Mouse (Mus musculus) heart, embryonic 12.5 days (tissue): ENCODE results near the gene Ung. TPM values are rescaled to one million over a fixed set of nuclear protein-coding genes. Genes with fewer than 3 reads are reported as not detected.

ENCODE experiments used
- ATAC-seq: fragments of 200-750 bp; cut with Nextera tagmentation; 2 replicates; pipeline ENCODE4 v1.8.0; 2017; ENCODE audit warnings: moderate TSS enrichment, moderate library complexity; ENCODE audit not compliant: insufficient number of reproducible peaks, low FRiP score
- H3K27ac ChIP-seq: fragments of 300-500 bp; sonication (generic); 2 replicates; pipeline ENCODE4 v1.5.1; 2016; ENCODE audit warnings: mild to moderate bottlenecking, moderate library complexity; ENCODE audit not compliant: poor library complexity, severe bottlenecking
- H3K27me3 ChIP-seq: fragments of 300-500 bp; sonication (generic); replicated peaks from 2 replicates; pipeline ENCODE4 v1.6.1; 2016; ENCODE audit warnings: mild to moderate bottlenecking, moderate library complexity
- H3K36me3 ChIP-seq: fragments of 300-500 bp; sonication (generic); 2 replicates; pipeline ENCODE4 v1.6.1; 2016; ENCODE audit warnings: mild to moderate bottlenecking, moderate library complexity
- H3K4me1 ChIP-seq: fragments of 300-500 bp; sonication (generic); replicated peaks from 2 replicates; pipeline ENCODE4 v1.6.1; 2016; ENCODE audit warnings: mild to moderate bottlenecking
- H3K4me2 ChIP-seq: fragments of 300-500 bp; sonication (generic); 2 replicates; pipeline ENCODE4 v1.6.1; 2016; ENCODE audit warnings: mild to moderate bottlenecking, moderate library complexity
- H3K4me3 ChIP-seq: fragments of 300-500 bp; sonication (generic); 2 replicates; pipeline ENCODE4 v1.5.1; 2016; ENCODE audit warnings: mild to moderate bottlenecking
- H3K9ac ChIP-seq: fragments of 300-500 bp; sonication (generic); 2 replicates; pipeline ENCODE4 v1.6.1; 2016; ENCODE audit warnings: mild to moderate bottlenecking, moderate library complexity
- H3K9me3 ChIP-seq: fragments of 300-500 bp; sonication (generic); replicated peaks from 2 replicates; pipeline ENCODE4 v1.6.1; 2016; ENCODE audit warnings: mild to moderate bottlenecking, moderate library complexity
- WGBS: fragments of 180-500 bp; shearing (Covaris S2); methylation state at CpG from one replicate; pipeline ENCODE4 v1.1.7; 2016; 5-methylcytosine and 5-hydroxymethylcytosine counted together
- polyA plus RNA-seq: library from polyadenylated mRNA; unstranded; fragments of >200 nt; fragmentation: Nextera tagmentation; extraction: Ambion mirVana; gene quantifications from 2 replicates; pipeline ENCODE4 v1.2.1, GENCODE M21; 2016

The Ung gene
- polyA plus RNA-seq = 60.6 and 60.7 TPM in 2 replicates

DNA sequence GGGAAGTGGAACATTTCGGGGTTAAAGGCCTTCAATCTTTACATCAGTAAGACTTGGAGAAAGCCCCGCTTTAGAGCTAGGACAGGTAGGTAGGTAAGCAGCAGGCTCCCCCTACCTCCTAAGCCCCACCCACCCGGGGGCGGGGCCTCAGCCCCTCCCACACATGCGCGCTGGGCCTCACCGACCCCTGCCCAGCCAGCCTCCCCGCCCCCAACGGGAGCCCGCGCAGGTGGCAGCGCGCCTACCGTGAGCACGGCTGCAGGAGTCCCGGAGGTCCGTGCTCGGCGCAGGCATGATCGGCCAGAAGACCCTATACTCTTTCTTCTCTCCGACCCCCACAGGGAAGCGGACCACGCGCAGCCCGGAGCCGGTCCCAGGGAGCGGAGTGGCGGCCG lies at the start of gene Ung:
Gene Ung, plus strand, starts transcription at position 176 of the 395 bp plus-strand sequence.
- peak within 1 kb of the TSS; percentile 75 for H3K27ac ChIP-seq
- WGBS = 1% methylated on average over 29 of the region's 29 CpGs
- peak within 1 kb of the TSS; percentile 78 for H3K4me3 ChIP-seq
- no peaks in the 10 kb centered on the region for H3K9me3 ChIP-seq
- H3K4me1 ChIP-seq = peaks cover 45% of the 10 kb centered on the region
- peak; percentile 44; the same call in 1 of the 2 replicates for ATAC-seq
- H3K27me3 ChIP-seq = no peaks in the 10 kb centered on the region
- H3K4me2 ChIP-seq = peak within 1 kb of the TSS; percentile 97
- H3K9ac ChIP-seq = peak within 1 kb of the TSS; percentile 79
- H3K36me3 ChIP-seq = peaks cover 14% of the 10 kb centered on the region

DNA sequence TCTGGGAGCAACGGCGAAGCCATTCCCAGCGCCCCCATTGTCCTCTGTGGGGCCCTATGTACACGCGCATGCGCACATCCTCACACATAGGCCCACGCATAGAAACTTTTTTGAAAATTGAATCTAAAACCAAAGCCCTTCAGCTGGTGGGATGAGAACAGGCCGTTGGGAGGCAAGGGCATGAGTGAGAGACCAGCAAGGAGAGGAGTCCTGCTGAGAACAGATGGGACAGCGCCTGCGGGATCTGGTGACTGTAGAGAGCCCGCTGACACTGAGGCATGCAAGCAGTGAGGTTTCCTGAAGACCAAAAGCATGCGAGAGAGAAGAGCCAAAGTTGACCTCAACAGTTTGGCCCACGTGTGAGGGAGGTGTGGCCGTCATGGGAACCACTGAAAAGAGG lies 44.7 kb upstream of the Ung start:
- Histone ChIP-seq H3K4me1 (no peaks in the 10 kb centered on the region), H3K27ac (no peak overlapping the region), H3K36me3 (no peaks in the 10 kb centered on the region), H3K9ac (no peak overlapping the region), H3K4me2 (no peak overlapping the region), H3K27me3 (peaks cover 15% of the 10 kb centered on the region; the same call in 1 of the 2 replicates), H3K9me3 (no peaks in the 10 kb centered on the region), H3K4me3 (no peak overlapping the region)
- ATAC-seq = no peak
- 62% methylated on average over 14 of the region's 14 CpGs for WGBS

DNA sequence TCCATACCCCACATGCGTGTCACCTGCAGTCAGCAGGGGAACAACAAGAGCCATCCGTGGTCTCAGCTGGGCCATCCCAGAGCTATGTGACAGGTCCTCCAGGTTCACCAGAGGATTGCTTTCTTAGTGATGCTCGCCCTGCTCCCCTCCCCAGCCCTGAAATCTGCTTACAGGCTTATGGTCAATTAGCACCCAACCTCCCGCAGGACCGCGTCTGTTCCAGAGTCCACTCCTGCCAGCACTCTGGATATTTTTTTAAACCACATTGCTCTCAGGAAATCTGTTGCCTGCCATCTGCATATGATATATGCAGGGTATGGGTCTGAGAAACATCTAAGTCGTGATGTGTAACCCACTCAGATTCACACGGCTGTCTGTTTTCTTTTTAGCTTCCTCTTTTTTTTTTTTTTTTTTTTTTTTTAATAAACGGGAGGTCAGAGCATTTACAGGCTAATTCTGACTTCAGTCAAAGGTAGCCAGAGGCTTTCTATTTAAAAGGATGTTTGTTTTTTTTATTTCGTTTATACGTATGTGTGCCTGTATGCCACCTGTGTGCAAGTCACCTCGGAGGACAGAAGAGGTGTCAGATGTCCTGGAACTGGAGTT lies 42.2 kb upstream of the Ung start:
- Histone ChIP-seq H3K4me2 (no peak overlapping the region), H3K9me3 (no peaks in the 10 kb centered on the region), H3K9ac (no peak overlapping the region; the same call in 1 of the 2 replicates), H3K36me3 (no peaks in the 10 kb centered on the region), H3K27ac (no peak overlapping the region), H3K4me1 (peaks cover 7% of the 10 kb centered on the region), H3K4me3 (no peak overlapping the region), H3K27me3 (peaks cover 36% of the 10 kb centered on the region)
- no peak for ATAC-seq
- WGBS = 62% methylated on average over 12 of the region's 12 CpGs

DNA sequence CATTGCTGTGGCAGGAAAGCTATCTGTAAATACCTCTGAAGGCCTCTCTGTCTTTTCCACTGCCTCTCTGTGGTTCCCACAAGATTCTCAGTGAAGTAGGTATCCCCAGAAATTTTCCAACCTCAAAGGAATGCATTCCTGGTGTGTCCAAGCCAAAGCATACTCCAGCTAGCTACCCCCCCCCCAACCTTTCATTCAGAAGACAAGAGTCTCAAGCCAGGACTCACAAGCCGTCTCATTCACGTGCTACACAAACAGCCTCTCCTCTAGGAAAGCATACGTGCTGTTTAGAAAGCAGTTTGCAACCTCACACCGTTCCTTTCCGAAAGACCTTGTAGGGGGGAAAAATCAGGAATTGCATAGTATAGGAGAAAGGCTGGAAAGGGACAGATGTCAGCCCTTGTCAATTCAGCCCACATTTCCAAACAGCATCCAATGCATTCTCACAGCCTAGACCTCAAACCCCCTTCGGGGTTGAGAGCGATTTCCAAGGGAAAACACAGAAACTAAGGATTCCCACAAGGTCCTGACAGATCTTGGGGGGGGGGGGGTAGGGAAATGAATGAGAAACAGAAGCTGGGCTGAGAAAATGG lies 39.7 kb upstream of the Ung start:
- H3K4me2 ChIP-seq = peak overlapping the region; percentile 64
- H3K27me3 ChIP-seq = peaks cover 40% of the 10 kb centered on the region
- H3K4me1 ChIP-seq = peaks cover 7% of the 10 kb centered on the region
- H3K9me3 ChIP-seq = no peaks in the 10 kb centered on the region
- no peak overlapping the region for H3K27ac ChIP-seq
- WGBS = 22% methylated on average over 7 of the region's 7 CpGs
- no peak overlapping the region for H3K9ac ChIP-seq
- H3K36me3 ChIP-seq = no peaks in the 10 kb centered on the region
- no peak for ATAC-seq
- H3K4me3 ChIP-seq = no peak overlapping the region

DNA sequence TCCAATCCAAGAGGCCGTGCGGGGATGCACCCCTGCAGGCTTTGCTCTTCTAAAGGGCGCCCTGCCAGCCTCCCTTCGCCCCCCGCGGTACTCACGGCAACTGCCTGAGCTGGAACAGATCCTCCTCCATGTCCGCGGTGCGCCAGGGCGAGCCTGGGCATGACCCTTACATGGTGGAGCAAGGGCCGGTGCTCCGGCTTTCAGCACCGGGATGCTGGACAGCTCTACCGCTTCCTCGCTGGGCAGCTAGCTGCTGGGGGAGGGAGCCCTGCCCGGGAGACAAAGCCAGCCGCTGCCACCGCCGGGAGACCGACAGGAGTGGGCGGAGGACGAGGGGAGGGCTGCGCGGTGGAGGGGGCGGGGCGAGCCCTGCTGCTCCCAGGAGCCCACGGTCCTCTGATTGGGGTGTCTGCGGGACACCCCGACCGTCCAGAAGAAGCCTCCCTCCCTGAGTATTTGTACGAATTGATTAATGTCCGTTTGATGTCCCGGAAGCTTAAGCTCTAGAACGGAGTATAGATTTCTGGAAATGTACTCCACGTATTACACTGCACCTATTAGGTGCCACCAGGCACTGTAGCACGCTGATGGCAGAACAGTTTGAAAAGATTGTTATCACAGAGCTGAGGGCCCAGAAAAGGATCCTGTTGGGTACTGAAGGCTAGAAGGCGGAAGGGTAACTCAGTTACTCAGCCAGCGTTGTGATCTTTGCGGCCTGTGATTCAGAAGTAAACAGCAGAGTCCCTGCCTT lies 39.0 kb upstream of the Ung start, which contains the start of gene Svop:
Gene Svop, minus strand, starts transcription at position 514 of the 751 bp plus-strand sequence.
- no peak within 1 kb of the TSS for H3K27ac ChIP-seq
- peak within 1 kb of the TSS; percentile 29; the same call in 1 of the 2 replicates for H3K4me3 ChIP-seq
- WGBS = 1% methylated on average over 40 of the region's 40 CpGs
- H3K4me1 ChIP-seq = peaks cover 7% of the 10 kb centered on the region
- peak within 1 kb of the TSS; percentile 64 for H3K4me2 ChIP-seq
- ATAC-seq = peak; percentile 29; the same call in 1 of the 2 replicates
- peaks cover 38% of the 10 kb centered on the region for H3K27me3 ChIP-seq
- no peaks in the 10 kb centered on the region for H3K36me3 ChIP-seq
- no peaks in the 10 kb centered on the region for H3K9me3 ChIP-seq
- H3K9ac ChIP-seq = no peak within 1 kb of the TSS

DNA sequence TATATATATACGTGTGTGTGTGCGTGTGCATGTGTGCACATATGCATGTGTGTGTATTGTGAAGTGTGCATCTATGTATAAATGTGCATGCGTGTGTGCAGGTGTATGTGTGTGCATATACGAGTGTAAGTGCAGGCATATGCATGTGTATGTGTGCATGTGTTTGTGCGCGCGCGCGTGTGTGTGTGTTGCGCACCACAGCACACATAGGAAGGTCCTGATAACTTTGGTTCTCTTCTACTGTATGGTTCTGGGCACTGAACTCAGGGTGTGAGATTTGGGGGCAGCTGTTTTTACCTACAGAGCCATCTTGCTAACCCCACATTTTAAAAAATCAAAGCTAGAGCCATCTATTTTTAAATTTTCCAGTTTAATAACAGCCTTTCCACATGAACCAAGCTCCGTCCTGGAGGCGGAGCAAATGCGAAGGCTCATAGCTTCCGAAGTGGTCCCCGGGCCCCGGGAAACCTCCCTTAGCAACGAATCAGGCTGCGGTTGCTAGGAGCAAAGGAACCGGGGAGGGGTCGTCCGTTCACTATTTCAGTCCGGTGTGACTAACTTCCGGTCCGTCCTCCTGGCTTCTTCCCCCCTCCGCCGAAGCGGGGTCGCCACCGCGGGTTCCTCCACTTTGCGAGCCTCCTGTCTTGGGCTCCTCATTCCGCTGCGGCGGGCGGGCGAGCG lies 30.3 kb upstream of the Ung start:
- no peaks in the 10 kb centered on the region for H3K27me3 ChIP-seq
- H3K9me3 ChIP-seq = no peaks in the 10 kb centered on the region
- peak; percentile 86 for ATAC-seq
- WGBS = 8% methylated on average over 36 of the region's 37 CpGs
- no peak overlapping the region for H3K27ac ChIP-seq
- H3K4me1 ChIP-seq = peaks cover 12% of the 10 kb centered on the region
- H3K4me2 ChIP-seq = peak overlapping the region; percentile 88
- H3K36me3 ChIP-seq = peaks cover 23% of the 10 kb centered on the region
- H3K4me3 ChIP-seq = peak overlapping the region; percentile 84
- H3K9ac ChIP-seq = peak overlapping the region; percentile 91

DNA sequence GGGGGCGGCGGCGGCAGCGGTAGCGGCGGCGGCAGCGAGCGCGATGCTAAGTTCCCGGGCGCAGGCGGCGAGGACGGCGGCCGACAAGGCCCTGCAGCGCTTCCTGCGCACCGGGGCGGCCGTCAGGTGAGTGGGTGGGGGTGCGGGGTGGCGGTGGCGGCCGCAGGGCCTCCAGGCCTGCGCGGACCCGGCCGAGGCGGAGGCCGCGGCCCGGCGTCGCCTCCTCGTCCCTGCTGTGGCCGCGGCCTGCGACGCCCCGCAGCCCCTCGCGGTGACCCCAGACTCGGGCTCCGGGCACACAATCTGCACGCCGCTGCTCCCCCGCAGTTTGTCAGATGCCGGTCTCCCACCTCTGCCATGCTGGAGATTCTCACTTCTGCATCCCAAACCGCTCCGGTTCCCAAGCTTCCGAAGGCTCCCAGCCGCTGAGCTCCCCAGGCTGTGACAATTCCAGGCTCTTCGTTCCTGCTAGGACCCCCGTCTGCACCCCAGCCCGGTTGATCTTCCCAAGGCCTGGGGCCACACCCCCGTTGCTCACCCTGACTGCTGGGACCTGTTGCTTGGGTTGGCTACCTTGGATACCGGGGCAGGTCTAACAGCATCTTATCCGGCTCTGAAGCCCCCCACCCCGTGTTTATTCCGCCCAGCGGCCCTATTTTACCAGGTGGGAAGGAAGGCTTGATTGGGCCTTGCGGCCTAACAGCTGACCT lies 29.6 kb upstream of the Ung start:
- peak overlapping the region; percentile 88 for H3K4me2 ChIP-seq
- peaks cover 12% of the 10 kb centered on the region for H3K4me1 ChIP-seq
- H3K9me3 ChIP-seq = no peaks in the 10 kb centered on the region
- peak; percentile 75 for ATAC-seq
- peak overlapping the region; percentile 84 for H3K4me3 ChIP-seq
- no peaks in the 10 kb centered on the region for H3K27me3 ChIP-seq
- peaks cover 29% of the 10 kb centered on the region for H3K36me3 ChIP-seq
- 2% methylated on average over 57 of the region's 64 CpGs for WGBS
- H3K27ac ChIP-seq = no peak overlapping the region
- peak overlapping the region; percentile 91 for H3K9ac ChIP-seq

DNA sequence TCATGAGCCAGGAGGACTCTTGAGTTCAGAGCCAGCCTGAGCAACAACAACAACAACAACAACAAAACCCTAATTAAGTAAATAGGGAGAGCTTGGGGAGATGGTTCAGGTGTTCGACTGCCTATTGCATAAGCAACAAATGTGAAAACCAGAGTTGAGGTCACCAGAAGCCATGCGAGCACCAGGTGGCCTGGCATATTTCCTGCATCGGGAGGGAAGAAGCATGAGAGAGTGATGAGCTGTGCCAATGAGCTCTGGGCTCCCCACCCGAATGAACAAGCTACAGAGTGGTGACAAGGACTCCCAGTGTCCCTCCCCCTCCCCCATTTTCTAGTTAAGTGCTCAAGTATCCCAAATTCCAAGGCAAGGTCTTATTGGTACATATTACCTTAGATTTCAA lies 28.3 kb upstream of the Ung start:
- Histone ChIP-seq H3K4me2 (no peak overlapping the region), H3K27me3 (no peaks in the 10 kb centered on the region), H3K9me3 (no peaks in the 10 kb centered on the region), H3K4me1 (peaks cover 12% of the 10 kb centered on the region), H3K9ac (no peak overlapping the region), H3K27ac (no peak overlapping the region), H3K4me3 (no peak overlapping the region), H3K36me3 (peaks cover 42% of the 10 kb centered on the region)
- no peak for ATAC-seq
- 80% methylated on average over 4 of the region's 4 CpGs for WGBS

DNA sequence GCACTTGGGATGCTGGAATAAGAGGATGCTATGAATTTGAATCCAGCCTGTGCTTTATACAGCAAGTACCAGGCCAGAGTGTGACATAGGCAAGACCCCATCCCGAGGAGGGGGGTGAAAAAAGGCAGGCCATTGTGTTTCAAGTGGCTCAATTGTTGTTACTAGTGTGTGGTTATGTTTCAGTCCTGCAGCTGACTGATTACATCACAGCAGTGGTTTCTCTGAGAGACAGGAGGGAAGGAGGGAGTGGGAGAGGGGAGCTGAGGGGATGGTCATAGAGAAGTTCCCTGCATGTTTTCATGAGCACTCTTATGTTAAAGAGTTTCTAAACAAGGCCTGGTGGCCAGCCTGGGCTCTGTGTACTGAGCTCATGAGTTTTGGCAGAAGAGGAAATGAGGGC lies 27.4 kb upstream of the Ung start:
- Histone ChIP-seq H3K27ac (no peak overlapping the region), H3K9me3 (no peaks in the 10 kb centered on the region), H3K27me3 (no peaks in the 10 kb centered on the region), H3K4me2 (no peak overlapping the region), H3K4me3 (no peak overlapping the region), H3K36me3 (peaks cover 50% of the 10 kb centered on the region), H3K9ac (no peak overlapping the region), H3K4me1 (peaks cover 12% of the 10 kb centered on the region)
- WGBS = 58% methylated on average over 1 of the region's 1 CpGs
- ATAC-seq = no peak

DNA sequence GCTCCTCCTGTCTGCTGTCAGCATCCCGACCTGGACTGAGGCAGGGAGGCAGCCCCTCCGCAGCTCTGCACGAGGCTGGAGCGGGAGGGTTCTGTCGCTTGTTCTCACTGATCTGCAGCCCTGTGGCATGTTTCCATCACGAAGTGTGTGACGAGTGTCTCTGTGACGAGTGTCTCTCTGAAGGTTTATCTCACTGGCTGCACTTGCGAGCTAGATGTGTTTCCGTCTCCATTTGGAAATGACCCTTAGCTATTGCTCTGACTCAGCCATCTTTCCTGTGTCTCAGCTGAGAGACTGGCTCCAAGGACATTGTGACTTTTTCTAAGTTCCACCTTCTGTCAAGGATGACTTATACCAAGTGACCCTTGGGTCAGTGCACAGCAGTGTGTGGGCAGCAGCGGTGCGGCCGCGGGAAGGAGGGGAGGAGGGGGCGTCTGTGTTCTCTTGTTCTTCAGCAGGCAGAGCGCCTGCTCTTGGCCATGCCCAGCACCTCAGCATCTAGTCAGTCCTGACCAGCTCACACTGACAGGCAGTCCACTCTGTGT lies 23.7 kb upstream of the Ung start:
- H3K9ac ChIP-seq = no peak overlapping the region

More for the DNA sequence above, 23.7 kb upstream of the Ung start:
- no peaks in the 10 kb centered on the region for H3K27me3 ChIP-seq
- H3K4me2 ChIP-seq = no peak overlapping the region
- no peak overlapping the region for H3K4me3 ChIP-seq
- peaks cover 87% of the 10 kb centered on the region for H3K36me3 ChIP-seq
- no peaks in the 10 kb centered on the region for H3K4me1 ChIP-seq
- H3K9me3 ChIP-seq = peaks cover 11% of the 10 kb centered on the region
- 75% methylated on average over 16 of the region's 16 CpGs for WGBS
- ATAC-seq = no peak
- no peak overlapping the region for H3K27ac ChIP-seq
